Mouse (Mus musculus) CH12.LX (cell line): ENCODE results near the gene Tnmd. TPM values are rescaled to one million over a fixed set of nuclear protein-coding genes. Genes with fewer than 3 reads are reported as not detected.

Source experiments
- DNase-seq: peaks from one replicate; pipeline ENCODE4 v3.0.0-alpha.2; 2013; ENCODE audit errors: extremely low read depth
- H3K27ac ChIP-seq: 2 replicates; pipeline ENCODE4 v1.5.1; 2012; ENCODE audit warnings: low read depth, mild to moderate bottlenecking, control low read depth, moderate library complexity; ENCODE audit not compliant: insufficient read depth
- H3K27me3 ChIP-seq: replicated peaks from 2 replicates; pipeline ENCODE3; 2012; ENCODE audit warnings: inconsistent platforms
- H3K36me3 ChIP-seq, 2 experiments: replicated peaks in 1 of 2; 2 replicates each; pipeline versions ENCODE3 to v1.6.1; 2012; ENCODE audit warnings: inconsistent platforms in 1 of 2, low read length in 1 of 2, mild to moderate bottlenecking in 1 of 2, mixed read lengths in 1 of 2, moderate library complexity in 1 of 2; ENCODE audit not compliant: control insufficient read depth in 1 of 2, insufficient read depth in 1 of 2
- H3K4me1 ChIP-seq, 2 experiments: 2 replicates each; pipeline ENCODE4 v1.6.1; 2012; ENCODE audit warnings: inconsistent platforms in 1 of 2, moderate library complexity in 1 of 2; ENCODE audit not compliant: insufficient read depth in 2 of 2, control insufficient read depth in 1 of 2
- H3K4me2 ChIP-seq: 2 replicates; pipeline ENCODE4 v1.6.1; 2012; ENCODE audit warnings: low read depth, mild to moderate bottlenecking, control low read depth; ENCODE audit not compliant: poor library complexity, insufficient read depth, severe bottlenecking
- H3K4me3 ChIP-seq, 3 experiments: fragments of 150-350 bp in 1 of 3; sonication (generic) in 1 of 3; replicated peaks in 1 of 3; 2 replicates each; pipeline versions ENCODE3 to v1.5.1; 2011 to 2012; ENCODE audit warnings: low read depth in 2 of 3, low read length in 2 of 3, mild to moderate bottlenecking in 2 of 3, moderate library complexity in 2 of 3, control low read depth in 1 of 3, improper control_type of control experiment in 1 of 3, inconsistent platforms in 1 of 3, mixed read lengths in 1 of 3; ENCODE audit not compliant: poor library complexity in 1 of 3
- H3K79me2 ChIP-seq: replicated peaks from 2 replicates; pipeline ENCODE4 v1.6.1; 2012; ENCODE audit warnings: mild to moderate bottlenecking, moderate library complexity; ENCODE audit not compliant: control insufficient read depth, poor library complexity, insufficient read depth, severe bottlenecking; ENCODE audit errors: extremely low read depth
- H3K9ac ChIP-seq: 2 replicates; pipeline ENCODE4 v1.6.1; 2012; ENCODE audit warnings: low read depth, mild to moderate bottlenecking, control low read depth, moderate library complexity; ENCODE audit not compliant: insufficient read depth
- H3K9me3 ChIP-seq: replicated peaks from 2 replicates; pipeline ENCODE3; 2012; ENCODE audit warnings: low read length, inconsistent platforms, mixed read lengths
- CTCF ChIP-seq, 2 experiments: IDR thresholded peaks in 1 of 2; conservative IDR thresholded peaks in 1 of 2; 2 replicates each; pipeline ENCODE4 v1.5.1; 2011 to 2012; ENCODE audit warnings: low read depth in 2 of 2, low read length in 2 of 2, improper control_type of control experiment in 1 of 2, inconsistent platforms in 1 of 2, mild to moderate bottlenecking in 1 of 2, moderate library complexity in 1 of 2
- ELF1 ChIP-seq: IDR thresholded peaks from 2 replicates; pipeline ENCODE4 v1.6.1; 2014; ENCODE audit warnings: low read depth, mild to moderate bottlenecking, inconsistent platforms, low read length, improper control_type of control experiment
- HCFC1 ChIP-seq: IDR thresholded peaks from 2 replicates; pipeline ENCODE4 v1.6.1; 2012; ENCODE audit warnings: low read depth, mild to moderate bottlenecking, inconsistent platforms, low read length, improper control_type of control experiment
- JUN ChIP-seq: IDR thresholded peaks from 2 replicates; pipeline ENCODE4 v1.6.1; 2011; ENCODE audit warnings: low read depth, mild to moderate bottlenecking, low read length, improper control_type of control experiment, moderate library complexity; ENCODE audit not compliant: insufficient read depth
- MAZ ChIP-seq: IDR thresholded peaks from 2 replicates; pipeline ENCODE4 v1.6.1; 2012; ENCODE audit warnings: low read depth, mild to moderate bottlenecking, inconsistent platforms, low read length, improper control_type of control experiment, moderate library complexity
- MXI1 ChIP-seq: IDR thresholded peaks from 2 replicates; pipeline ENCODE4 v1.6.1; 2011; ENCODE audit warnings: mild to moderate bottlenecking, low read depth, low read length, improper control_type of control experiment
- PAX5 ChIP-seq: IDR thresholded peaks from 2 replicates; pipeline ENCODE4 v1.6.1; 2012; ENCODE audit warnings: low read length, inconsistent platforms, mixed read lengths
- POLR2A ChIP-seq: IDR thresholded peaks from 2 replicates; pipeline ENCODE4 v1.6.1; 2011; ENCODE audit warnings: low read depth, mild to moderate bottlenecking, improper control_type of control experiment, low read length
- SMC3 ChIP-seq: IDR thresholded peaks from 2 replicates; pipeline ENCODE4 v1.6.1; 2011; ENCODE audit warnings: low read depth, low read length, improper control_type of control experiment
- TBP ChIP-seq: conservative IDR thresholded peaks from 2 replicates; pipeline ENCODE4 v1.6.1; 2011; ENCODE audit warnings: low read depth, low read length, improper control_type of control experiment
- TCF12 ChIP-seq: IDR thresholded peaks from 2 replicates; pipeline ENCODE4 v1.6.1; 2014; ENCODE audit warnings: low read depth, mild to moderate bottlenecking, inconsistent platforms, low read length, improper control_type of control experiment
- dilution Hi-C: fragments of 300-500 bp; cut with MboI; formaldehyde crosslinking; loops from 2 replicates; pipeline ENCODE4 v1.14.3; 2020; ENCODE audit warnings: low sequenced_read_pairs; ENCODE audit not compliant: extremely low pct_unique_long_range_greater_than_20kb, extremely low pct_ligation_motif_present
- in situ Hi-C: fragments of 300-500 bp; cut with MboI; formaldehyde crosslinking; loops from 3 replicates; pipeline ENCODE4 v1.14.3; 2019; ENCODE audit warnings: low sequenced_read_pairs, low pct_ligation_motif_present, low pct_unique_long_range_greater_than_20kb, mixed read lengths
- polyA plus RNA-seq: library from polyadenylated mRNA; unstranded; fragments of >175 nt; gene quantifications from 2 replicates; pipeline ENCODE4 v1.2.1, GENCODE M21; 2012; ENCODE audit warnings: low read depth; ENCODE audit not compliant: insufficient read length
- total RNA-seq, 2 experiments: library from RNA; depleted of rRNA; stranded (reverse); fragments of 300-350 nt in 1 of 2; fragments of >200 nt in 1 of 2; gene quantifications; 2 replicates each; pipeline ENCODE4 v1.2.3; 2012 to 2014

Tnmd gene
- total and polyA plus RNA-seq, 3 experiments, result not detected

GRCm38 (mm10) chrX:133898014-133898542 is 47.3 kb downstream of the Tnmd start, which contains the start of gene Tspan6:
Tspan6 (minus strand) TSS chrX:133898429.
- TF ChIP-seq JUN (no peak), ELF1 (peak; percentile 60), CTCF (conservative IDR thresholded peaks at IDR 0.05 in 1 of 2, IDR thresholded peaks at IDR 0.05 in 1 of 2; ENCODE audit: low read depth in 2 of 2, low read length in 2 of 2) (peak in 1 of 2 experiments; percentile 55; a peak in 2 of 4 replicates), POLR2A (peak; percentile 55), SMC3 (no peak), PAX5 (no peak)
- peaks cover 0 to 5% of the 10 kb centered on the region in 2 experiments; a peak in 1 of 4 replicates for H3K4me1 ChIP-seq
- peak within 1 kb of the TSS; percentile 59 for H3K9ac ChIP-seq
- H3K9me3 ChIP-seq, result no peaks in the 10 kb centered on the region
- no peaks in the 10 kb centered on the region for H3K27me3 ChIP-seq
- DNase-seq, result no peak
- in situ Hi-C loops, result no loop called here
- H3K4me2 ChIP-seq, result peak within 1 kb of the TSS; percentile 23; the same call in 1 of the 2 replicates
- H3K4me3 ChIP-seq, result peak within 1 kb of the TSS in 2 of 3 experiments; percentile 25 to 62
- peaks cover 0 to 3% of the 10 kb centered on the region in 2 experiments for H3K36me3 ChIP-seq
- dilution Hi-C loops, result no loop called here
- no peak within 1 kb of the TSS for H3K27ac ChIP-seq
- H3K79me2 ChIP-seq, result no peaks in the 10 kb centered on the region

GRCm38 (mm10) chrX:133908261-133908660 is 57.5 kb downstream of the Tnmd start, which contains the start of gene Srpx2:
Srpx2 (plus strand) TSS chrX:133908426.
- dilution Hi-C loops (no loop called here), in situ Hi-C loops (no loop called here)
- no peaks in the 10 kb centered on the region for H3K4me1 ChIP-seq
- H3K36me3 ChIP-seq, result no peaks in the 10 kb centered on the region
- no peaks in the 10 kb centered on the region for H3K79me2 ChIP-seq
- H3K4me3 ChIP-seq, result no peak within 1 kb of the TSS
- no peaks in the 10 kb centered on the region for H3K27me3 ChIP-seq
- TF ChIP-seq TCF12 (no peak), MXI1 (no peak), HCFC1 (no peak)
- H3K27ac ChIP-seq, result no peak within 1 kb of the TSS
- no peak within 1 kb of the TSS for H3K9ac ChIP-seq
- no peak for DNase-seq
- H3K9me3 ChIP-seq, result no peaks in the 10 kb centered on the region
- H3K4me2 ChIP-seq, result no peak within 1 kb of the TSS

GRCm38 (mm10) chrX:133911397-133912103 is 60.8 kb downstream of the Tnmd start:
- TF ChIP-seq TBP, result no peak
- TF ChIP-seq JUN, result no peak
- TF ChIP-seq MAZ, result no peak
- DNase-seq, result no peak
- H3K9me3 ChIP-seq, result no peaks in the 10 kb centered on the region
- H3K4me3 ChIP-seq, result no peak overlapping the region
- no peak overlapping the region for H3K9ac ChIP-seq
- no peaks in the 10 kb centered on the region for H3K27me3 ChIP-seq
- no peak overlapping the region for H3K4me2 ChIP-seq
- H3K79me2 ChIP-seq, result no peaks in the 10 kb centered on the region
- in situ Hi-C loops, result no loop called here
- H3K27ac ChIP-seq, result no peak overlapping the region
- no peaks in the 10 kb centered on the region for H3K36me3 ChIP-seq
- no peaks in the 10 kb centered on the region for H3K4me1 ChIP-seq
- dilution Hi-C loops, result no loop called here
